Mouse (Mus musculus) embryonic facial prominence, embryonic 10.5 days (tissue): ENCODE measurements around the gene Zkscan17. TPM values are rescaled to one million over a fixed set of nuclear protein-coding genes. Genes with fewer than 3 reads are reported as not detected.

ENCODE experiments used
- DNase-seq: peaks from one replicate; pipeline ENCODE4 v3.0.0-alpha.2; 2017; ENCODE audit warnings: low spot score
- H3K27ac ChIP-seq: fragments of 300-500 bp; sonication (generic); replicated peaks from 2 replicates; pipeline ENCODE4 v1.5.1; 2016; ENCODE audit warnings: mild to moderate bottlenecking
- H3K27me3 ChIP-seq: fragments of 300-500 bp; sonication (generic); replicated peaks from 2 replicates; pipeline ENCODE4 v1.6.1; 2016; ENCODE audit warnings: low read depth, mild to moderate bottlenecking; ENCODE audit not compliant: poor library complexity, severe bottlenecking
- H3K36me3 ChIP-seq: fragments of 300-500 bp; sonication (generic); replicated peaks from 2 replicates; pipeline ENCODE4 v1.6.1; 2016; ENCODE audit warnings: mild to moderate bottlenecking, moderate library complexity
- H3K4me1 ChIP-seq: fragments of 300-500 bp; sonication (generic); 2 replicates; pipeline ENCODE4 v1.6.1; 2016
- H3K4me3 ChIP-seq: fragments of 300-500 bp; sonication (generic); 2 replicates; pipeline ENCODE4 v1.5.1; 2016; ENCODE audit warnings: mild to moderate bottlenecking, moderate library complexity
- H3K9me3 ChIP-seq: fragments of 300-500 bp; sonication (generic); 2 replicates; pipeline ENCODE4 v1.6.1; 2016; ENCODE audit warnings: mild to moderate bottlenecking
- WGBS: fragments of 180-500 bp; shearing (Covaris S2); methylation state at CpG from one replicate; pipeline ENCODE4 v1.1.7; 2016; 5-methylcytosine and 5-hydroxymethylcytosine counted together
- polyA plus RNA-seq: library from polyadenylated mRNA; unstranded; fragments of >200 nt; fragmentation: Nextera tagmentation; extraction: Ambion mirVana; gene quantifications from 2 replicates; pipeline ENCODE4 v1.2.1, GENCODE M21; 2016

Gene Zkscan17
- polyA plus RNA-seq, 1 experiment from 2014 or later: 37.2 TPM

DNA sequence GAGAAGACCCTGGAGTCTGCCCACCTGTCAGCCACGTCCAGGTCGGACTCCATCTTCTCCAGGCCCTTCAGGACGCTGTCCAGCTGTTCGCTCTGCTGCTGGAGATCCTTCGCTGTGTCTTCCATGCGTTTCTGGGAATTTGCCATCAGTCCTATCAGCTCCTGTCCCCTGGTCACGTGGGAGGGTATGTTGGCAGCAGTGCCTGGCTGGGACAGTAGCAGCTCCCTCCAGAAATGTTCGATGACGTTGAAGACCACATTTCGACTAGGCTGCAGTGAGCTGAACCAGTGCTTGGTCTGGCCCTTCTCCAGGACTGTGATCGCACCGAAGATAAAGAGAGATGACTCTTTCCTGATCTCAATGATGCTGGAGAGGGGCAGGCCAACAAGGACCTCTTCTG lies 88.6 kb downstream of the Zkscan17 start:
- H3K27ac ChIP-seq: no peak overlapping the region
- H3K27me3 ChIP-seq: no peaks in the 10 kb centered on the region
- H3K36me3 ChIP-seq: peaks cover 74% of the 10 kb centered on the region
- 94% methylated on average over 12 of the region's 12 CpGs for WGBS
- H3K4me3 ChIP-seq: no peak overlapping the region
- no peak for DNase-seq
- H3K9me3 ChIP-seq: peaks cover 15% of the 10 kb centered on the region
- no peaks in the 10 kb centered on the region for H3K4me1 ChIP-seq

Other genes with a start within 250 kb of the Zkscan17 start
- 0.77 and 1.7 TPM in 2 replicates for gene Wnt3a, start 236.0 kb downstream of the Zkscan17 start, polyA plus RNA-seq
- 2.3 and 2.6 TPM in 2 replicates for gene Wnt9a, start 219.8 kb downstream of the Zkscan17 start, polyA plus RNA-seq
- not detected in 2 replicates for gene Prss38, start 151.1 kb downstream of the Zkscan17 start, polyA plus RNA-seq
- gene Jmjd4, start 76.7 kb downstream of the Zkscan17 start, polyA plus RNA-seq: 19.1 and 19.6 TPM in 2 replicates
- 128 and 134 TPM in 2 replicates for gene Snap47, start 75.6 kb downstream of the Zkscan17 start, polyA plus RNA-seq
- gene Zfp867, start 54.3 kb downstream of the Zkscan17 start, polyA plus RNA-seq: 8.6 and 9.3 TPM in 2 replicates
- 0.14 and 0.16 TPM in 2 replicates for gene Nlrp3, start 14.8 kb upstream of the Zkscan17 start, polyA plus RNA-seq
- 0.06 TPM in 1 of 2 replicates, not detected in the other for gene Olfr222, start 49.5 kb upstream of the Zkscan17 start, polyA plus RNA-seq
- gene Olfr223, start 66.5 kb upstream of the Zkscan17 start, polyA plus RNA-seq: not detected in 2 replicates
- gene Mprip, start 134.6 kb upstream of the Zkscan17 start, polyA plus RNA-seq: 40.8 and 49.9 TPM in 2 replicates